Mouse (Mus musculus) splenic B cell, adult 2 months (primary cell): Measurements from ENCODE around the gene Ppp1r1b.

ENCODE experiments used
- DNase-seq: peaks from one replicate; pipeline ENCODE4 v3.0.0-alpha.2; 2011; ENCODE audit warnings: low read depth, low spot score
- H3K27me3 ChIP-seq: 2 replicates; pipeline ENCODE4 v1.6.1; 2012; ENCODE audit warnings: mild to moderate bottlenecking, low read length, moderate library complexity, mixed read lengths; ENCODE audit not compliant: control insufficient read depth, poor library complexity, insufficient read depth, severe bottlenecking
- H3K36me3 ChIP-seq: 2 replicates; pipeline ENCODE4 v1.6.1; 2012; ENCODE audit warnings: mild to moderate bottlenecking, low read length, moderate library complexity, mixed read lengths; ENCODE audit not compliant: control insufficient read depth, poor library complexity, insufficient read depth, severe bottlenecking

The Ppp1r1b gene

GRCm38 (mm10) chr11:98348083-98348961 is at the start of gene Ppp1r1b:
Gene Ppp1r1b, plus strand, starts transcription at chr11:98348404.
- Histone ChIP-seq H3K36me3 (no peaks in the 10 kb centered on the region), H3K27me3 (peaks cover 2% of the 10 kb centered on the region; the same call in 1 of the 2 replicates)
- DNase-seq = peak; percentile 48

DNA sequence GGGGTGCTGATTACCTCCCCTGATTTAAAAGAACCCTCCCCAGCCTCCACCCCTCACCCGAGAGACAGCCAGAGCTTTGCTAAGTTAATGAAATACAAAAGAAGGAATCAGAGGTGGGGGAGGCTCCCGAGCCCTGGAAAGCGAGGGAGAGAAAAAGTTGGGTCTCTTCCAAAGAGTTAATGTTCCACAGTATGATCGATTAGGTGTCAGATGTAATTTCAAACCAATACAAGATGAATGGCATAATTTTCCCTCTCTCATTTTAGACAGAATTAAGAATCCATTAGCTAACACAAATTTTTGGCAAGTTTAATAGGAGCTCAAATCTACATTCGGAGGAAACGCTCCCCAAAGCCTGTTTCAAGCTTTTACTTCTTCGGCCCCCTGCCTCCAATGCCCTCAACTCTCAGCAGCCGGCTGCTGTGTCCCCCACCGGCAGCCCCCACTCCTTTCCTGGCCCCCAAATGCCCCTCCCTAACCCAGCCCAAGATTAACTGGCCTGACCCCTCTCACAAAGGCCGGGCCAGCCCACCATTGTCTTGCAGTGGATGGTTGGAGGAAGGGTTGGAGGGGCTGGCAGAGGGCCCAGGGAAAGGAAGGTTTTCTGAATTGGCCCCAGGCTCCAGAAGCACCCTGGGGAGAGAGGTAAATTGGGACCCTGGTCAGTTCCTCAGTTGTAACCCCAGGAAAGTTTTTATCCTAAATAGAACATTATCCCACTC is 49.6 kb upstream of the Ppp1r1b start:
- Histone ChIP-seq H3K27me3 (no peaks in the 10 kb centered on the region; the same call in 1 of the 2 replicates), H3K36me3 (no peaks in the 10 kb centered on the region)
- DNase-seq = no peak

DNA sequence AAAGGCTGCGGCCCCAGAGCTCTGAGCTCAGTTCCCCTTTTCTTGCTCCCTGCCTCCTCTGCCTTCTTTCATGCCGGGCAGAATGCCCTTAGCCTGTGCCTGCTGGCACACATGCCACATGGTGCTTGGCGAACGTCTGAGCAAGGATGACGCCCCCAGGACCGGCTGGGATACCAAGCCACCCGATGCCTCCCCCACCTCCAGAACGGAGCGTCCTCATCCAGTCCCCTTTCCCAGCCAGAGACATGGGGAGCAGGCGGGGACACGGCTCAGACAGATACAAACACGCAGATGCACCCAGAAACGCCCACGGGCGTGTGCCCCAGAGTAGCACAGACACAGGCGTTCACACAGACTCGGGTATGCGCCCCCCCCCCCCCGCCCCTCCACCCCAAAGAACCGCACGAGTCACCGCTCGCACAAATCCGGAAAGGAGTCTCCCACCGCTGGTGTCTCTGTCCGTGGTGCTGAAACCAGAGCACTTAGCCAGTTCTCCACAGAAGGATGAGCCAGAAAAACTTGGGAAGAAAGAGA is 34.3 kb upstream of the Ppp1r1b start:
- peaks cover 2% of the 10 kb centered on the region; the same call in 1 of the 2 replicates for H3K27me3 ChIP-seq
- no peaks in the 10 kb centered on the region for H3K36me3 ChIP-seq
- peak; percentile 52 for DNase-seq

- Histone ChIP-seq H3K27me3 (peaks cover 2% of the 10 kb centered on the region; the same call in 1 of the 2 replicates), H3K36me3 (no peaks in the 10 kb centered on the region)
- no peak for DNase-seq
These were observed 30.7 kb upstream of the Ppp1r1b start for GRCm38 (mm10) chr11:98317479-98317878.

GRCm38 (mm10) chr11:98318421-98319116 is 29.6 kb upstream of the Ppp1r1b start:
- Histone ChIP-seq H3K27me3 (peaks cover 2% of the 10 kb centered on the region; the same call in 1 of the 2 replicates), H3K36me3 (no peaks in the 10 kb centered on the region)
- no peak for DNase-seq

DNA sequence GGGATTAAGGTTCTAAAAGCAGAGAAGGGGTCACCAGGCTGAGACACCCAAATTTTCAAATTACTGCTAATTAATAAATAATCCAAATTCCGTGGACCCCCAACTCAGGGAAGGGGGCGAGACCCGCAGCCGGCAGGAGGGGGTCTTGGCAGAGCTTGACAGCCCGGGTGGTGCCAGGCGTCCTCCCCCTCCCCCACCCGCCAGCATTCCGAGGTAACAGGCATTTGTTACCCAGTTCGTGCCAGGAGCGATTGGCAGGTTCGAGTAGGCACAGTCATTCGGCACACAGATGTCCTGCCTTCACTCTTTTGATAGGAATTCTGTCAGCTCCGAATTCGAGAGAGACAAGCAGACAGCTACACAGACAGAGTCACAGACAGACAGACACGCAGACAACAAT is 29.1 kb upstream of the Ppp1r1b start:
- Histone ChIP-seq H3K36me3 (no peaks in the 10 kb centered on the region), H3K27me3 (peaks cover 2% of the 10 kb centered on the region; the same call in 1 of the 2 replicates)
- no peak for DNase-seq

DNA sequence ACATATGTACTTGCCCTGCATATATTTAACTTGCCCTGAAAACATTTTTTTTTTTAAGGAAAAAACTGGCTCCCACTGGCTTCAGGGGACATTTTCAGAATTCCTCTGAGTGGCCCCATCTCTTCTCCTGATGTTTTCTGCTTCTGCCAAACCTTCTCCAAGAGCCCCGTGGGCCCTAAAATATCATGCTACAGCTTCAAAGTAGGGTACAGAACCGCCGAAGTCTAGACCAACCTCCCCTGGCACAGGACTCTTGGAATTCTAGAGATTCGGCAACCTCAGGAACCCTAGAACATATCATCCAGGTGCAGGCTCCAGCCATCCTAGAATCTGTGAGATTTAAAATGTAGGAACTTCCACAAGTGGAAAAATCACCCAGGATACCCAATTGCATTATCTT is 28.7 kb upstream of the Ppp1r1b start:
- Histone ChIP-seq H3K27me3 (peaks cover 2% of the 10 kb centered on the region; the same call in 1 of the 2 replicates), H3K36me3 (no peaks in the 10 kb centered on the region)

GRCm38 (mm10) chr11:98319944-98320343 is 28.3 kb upstream of the Ppp1r1b start:
- Histone ChIP-seq H3K36me3 (no peaks in the 10 kb centered on the region), H3K27me3 (peaks cover 2% of the 10 kb centered on the region; the same call in 1 of the 2 replicates)
- no peak for DNase-seq

More for the DNA sequence above, 28.7 kb upstream of the Ppp1r1b start:
- DNase-seq = no peak

GRCm38 (mm10) chr11:98320381-98320780 is 27.8 kb upstream of the Ppp1r1b start:
- Histone ChIP-seq H3K36me3 (no peaks in the 10 kb centered on the region), H3K27me3 (peaks cover 2% of the 10 kb centered on the region; the same call in 1 of the 2 replicates)
- DNase-seq = no peak

GRCm38 (mm10) chr11:98320806-98321676 is 27.2 kb upstream of the Ppp1r1b start:
- DNase-seq = no peak
- Histone ChIP-seq H3K27me3 (peaks cover 2% of the 10 kb centered on the region; the same call in 1 of the 2 replicates), H3K36me3 (no peaks in the 10 kb centered on the region)

DNA sequence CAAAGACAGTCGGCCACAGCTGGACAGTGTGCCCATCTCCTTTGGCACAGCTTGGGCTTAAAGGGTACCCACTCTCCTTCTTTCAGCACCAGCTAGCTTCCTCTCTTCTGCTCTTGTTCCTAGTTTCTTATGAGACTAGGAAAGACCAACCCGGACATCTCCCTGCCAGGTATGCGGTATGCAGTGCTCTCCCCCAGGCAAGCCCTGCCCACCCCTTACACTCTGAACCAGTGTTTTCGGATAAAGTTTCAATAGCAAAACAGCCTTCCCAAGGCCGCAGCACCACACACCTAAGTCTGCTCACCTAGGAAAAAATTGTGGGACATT is 26.6 kb upstream of the Ppp1r1b start:
- H3K36me3 ChIP-seq = no peaks in the 10 kb centered on the region
- H3K27me3 ChIP-seq = peaks cover 2% of the 10 kb centered on the region; the same call in 1 of the 2 replicates
- no peak for DNase-seq

DNA sequence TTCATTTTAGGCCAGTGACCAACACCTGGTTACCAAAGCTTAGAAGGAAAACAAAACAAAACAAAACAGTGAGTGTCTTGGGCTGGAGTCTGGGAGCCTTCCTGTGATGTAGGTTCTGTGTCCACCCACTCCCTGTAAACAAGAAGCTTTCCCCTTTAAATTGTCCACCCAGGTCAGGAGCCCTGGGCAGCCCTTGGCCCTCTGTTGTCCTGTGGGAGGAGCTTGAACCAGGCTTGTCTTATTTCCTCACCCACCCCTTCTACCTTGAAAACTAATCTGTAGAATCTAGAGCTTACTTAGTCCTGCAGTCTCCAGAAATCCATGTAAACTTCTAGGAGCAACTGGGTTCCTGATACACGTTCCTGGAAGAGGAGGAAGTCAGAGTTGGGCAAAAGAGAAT is 26.0 kb upstream of the Ppp1r1b start:
- H3K27me3 ChIP-seq = peaks cover 2% of the 10 kb centered on the region; the same call in 1 of the 2 replicates
- H3K36me3 ChIP-seq = no peaks in the 10 kb centered on the region
- DNase-seq = no peak

- DNase-seq = no peak
- no peaks in the 10 kb centered on the region; the same call in none of the 2 replicates for H3K27me3 ChIP-seq
- H3K36me3 ChIP-seq = no peaks in the 10 kb centered on the region
These were observed 24.9 kb upstream of the Ppp1r1b start for GRCm38 (mm10) chr11:98323136-98323866.
